Mouse (Mus musculus) testis, adult 2 months (tissue): ENCODE measurements around the gene Rab24. TPM values are rescaled to one million over a fixed set of nuclear protein-coding genes. Genes with fewer than 3 reads are reported as not detected.

Experiments used
- H3K27ac ChIP-seq: fragments of 200-500 bp; 2 replicates; pipeline ENCODE4 v1.5.1; 2012; ENCODE audit warnings: low read depth, low read length; ENCODE audit not compliant: control insufficient read depth, insufficient read depth
- H3K27me3 ChIP-seq: fragments of 200-500 bp; 2 replicates; pipeline ENCODE4 v1.6.1; 2012; ENCODE audit warnings: mild to moderate bottlenecking, low read length, moderate library complexity; ENCODE audit not compliant: control insufficient read depth, insufficient read depth
- H3K36me3 ChIP-seq: fragments of 200-500 bp; 2 replicates; pipeline ENCODE4 v1.6.1; 2012; ENCODE audit warnings: mild to moderate bottlenecking, low read length; ENCODE audit not compliant: control insufficient read depth, insufficient read depth
- H3K4me1 ChIP-seq: fragments of 200-500 bp; 2 replicates; pipeline ENCODE4 v1.6.1; 2012; ENCODE audit warnings: low read length; ENCODE audit not compliant: control insufficient read depth, insufficient read depth
- H3K4me3 ChIP-seq: fragments of 200-500 bp; 2 replicates; pipeline ENCODE4 v1.5.1; 2012; ENCODE audit warnings: low read depth, mild to moderate bottlenecking, low read length, moderate library complexity, mixed read lengths; ENCODE audit not compliant: control insufficient read depth
- CTCF ChIP-seq: fragments of 200-500 bp; IDR thresholded peaks from 2 replicates; pipeline ENCODE4 v1.5.1; 2012; ENCODE audit warnings: low read depth, mild to moderate bottlenecking, inconsistent platforms, low read length, moderate library complexity; ENCODE audit not compliant: control insufficient read depth, insufficient read depth, insufficient replicate concordance
- POLR2A ChIP-seq: fragments of 200-500 bp; IDR thresholded peaks from 2 replicates; pipeline ENCODE4 v1.6.1; 2012; ENCODE audit warnings: low read depth, mild to moderate bottlenecking, inconsistent platforms, low read length, moderate library complexity; ENCODE audit not compliant: control insufficient read depth
- polyA plus RNA-seq: library from polyadenylated mRNA; depleted of rRNA; stranded (reverse); fragments of >200 nt; gene quantifications from 2 replicates; pipeline ENCODE4 v1.2.3, GENCODE M21; 2012

The Rab24 gene
- polyA plus RNA-seq, 1 experiment: 37.0 TPM

DNA sequence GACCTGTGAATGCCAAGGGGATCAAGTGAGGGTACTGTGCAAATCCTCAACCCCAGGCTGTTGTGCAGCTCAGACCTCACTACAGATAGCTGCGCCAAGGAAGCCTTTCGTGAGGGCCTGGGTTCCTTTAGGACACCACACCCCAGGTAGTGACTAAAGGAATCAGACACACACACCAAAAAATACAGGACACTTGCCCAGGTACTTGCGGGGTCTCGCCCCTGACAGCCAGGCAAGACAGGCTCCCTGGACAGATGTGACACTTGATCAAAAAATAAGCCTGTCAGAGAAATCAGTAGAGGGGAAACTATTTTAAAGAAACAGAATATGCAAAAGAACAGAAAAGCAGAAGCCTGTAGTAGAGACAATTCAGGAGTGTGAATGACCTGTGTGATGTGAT is 6.9 kb upstream of the Rab24 start:
- H3K4me1 ChIP-seq: peaks cover 14% of the 10 kb centered on the region
- no peak overlapping the region for H3K4me3 ChIP-seq
- no peaks in the 10 kb centered on the region for H3K36me3 ChIP-seq
- H3K27me3 ChIP-seq: no peaks in the 10 kb centered on the region
- TF ChIP-seq CTCF (no peak), POLR2A (no peak)
- no peak overlapping the region for H3K27ac ChIP-seq

DNA sequence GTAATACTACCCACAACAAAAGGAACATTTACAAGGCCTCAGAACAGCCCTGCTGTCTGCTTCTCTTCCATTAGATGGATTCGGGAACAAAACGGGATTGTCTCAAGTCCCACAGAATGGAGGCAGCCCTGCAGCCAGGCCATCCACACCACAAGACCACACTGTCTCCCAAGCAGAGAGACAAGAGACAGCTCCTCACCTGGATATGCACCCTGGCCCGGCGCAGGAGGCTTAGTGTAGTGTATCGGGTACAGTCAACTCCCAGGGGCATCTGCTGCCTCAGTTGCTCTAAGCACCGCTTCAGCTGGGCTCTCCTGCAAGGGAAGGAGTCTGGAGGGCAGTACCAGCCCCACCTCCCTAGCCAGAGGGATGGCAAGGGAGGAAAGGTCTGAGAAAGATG is 6.4 kb upstream of the Rab24 start:
- no peaks in the 10 kb centered on the region for H3K36me3 ChIP-seq
- H3K27me3 ChIP-seq: no peaks in the 10 kb centered on the region
- TF ChIP-seq POLR2A (no peak), CTCF (no peak)
- no peak overlapping the region for H3K27ac ChIP-seq
- no peak overlapping the region for H3K4me3 ChIP-seq
- H3K4me1 ChIP-seq: peaks cover 14% of the 10 kb centered on the region

DNA sequence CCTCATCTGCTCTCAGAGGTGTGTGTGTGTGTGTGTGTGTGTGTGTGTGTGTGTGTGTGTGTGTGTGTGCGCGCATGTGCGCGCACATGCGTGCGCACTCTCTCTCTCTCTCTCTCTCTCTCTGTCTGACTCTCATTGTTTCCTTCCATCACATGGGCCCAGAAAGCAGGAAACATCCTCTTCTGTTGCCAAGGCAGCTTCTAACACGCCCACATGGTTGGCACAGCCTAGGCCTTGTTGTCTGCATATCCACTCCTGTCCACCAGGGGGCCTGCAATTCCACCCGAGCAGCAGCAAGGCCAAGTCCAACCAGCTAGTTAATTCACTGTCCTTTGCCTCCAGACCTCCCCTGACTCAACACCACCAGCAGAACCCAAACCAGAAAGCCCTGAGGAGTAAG is 5.9 kb upstream of the Rab24 start:
- no peaks in the 10 kb centered on the region for H3K36me3 ChIP-seq
- TF ChIP-seq POLR2A: no peak
- peak; percentile 92; the same call in 1 of the 2 replicates for TF ChIP-seq CTCF
- no peak overlapping the region for H3K27ac ChIP-seq
- no peak overlapping the region for H3K4me3 ChIP-seq
- H3K4me1 ChIP-seq: peaks cover 14% of the 10 kb centered on the region
- H3K27me3 ChIP-seq: no peaks in the 10 kb centered on the region

DNA sequence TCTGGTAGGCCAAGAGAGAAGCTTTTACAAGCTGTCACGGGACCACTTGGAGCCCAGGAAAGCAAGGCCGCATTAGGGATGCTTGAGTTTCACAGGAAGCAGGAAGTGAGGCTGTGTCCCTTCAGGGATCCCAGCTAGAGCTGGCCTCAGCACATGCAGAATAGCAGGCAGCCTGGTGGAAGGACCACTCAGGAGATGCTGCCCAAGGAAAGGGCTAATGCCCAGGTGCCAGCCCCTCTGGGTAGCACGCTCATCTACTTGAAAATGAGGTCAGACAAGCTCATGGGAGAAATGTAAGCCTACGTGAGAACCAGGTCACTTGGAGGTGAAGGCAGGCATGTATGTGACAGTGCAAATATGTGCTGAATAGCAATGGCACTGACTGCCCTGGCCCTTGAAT is 5.4 kb upstream of the Rab24 start:
- Histone ChIP-seq H3K27ac (no peak overlapping the region), H3K27me3 (no peaks in the 10 kb centered on the region), H3K4me1 (peaks cover 17% of the 10 kb centered on the region), H3K4me3 (no peak overlapping the region), H3K36me3 (no peaks in the 10 kb centered on the region)
- no peak for TF ChIP-seq CTCF
- TF ChIP-seq POLR2A: no peak

DNA sequence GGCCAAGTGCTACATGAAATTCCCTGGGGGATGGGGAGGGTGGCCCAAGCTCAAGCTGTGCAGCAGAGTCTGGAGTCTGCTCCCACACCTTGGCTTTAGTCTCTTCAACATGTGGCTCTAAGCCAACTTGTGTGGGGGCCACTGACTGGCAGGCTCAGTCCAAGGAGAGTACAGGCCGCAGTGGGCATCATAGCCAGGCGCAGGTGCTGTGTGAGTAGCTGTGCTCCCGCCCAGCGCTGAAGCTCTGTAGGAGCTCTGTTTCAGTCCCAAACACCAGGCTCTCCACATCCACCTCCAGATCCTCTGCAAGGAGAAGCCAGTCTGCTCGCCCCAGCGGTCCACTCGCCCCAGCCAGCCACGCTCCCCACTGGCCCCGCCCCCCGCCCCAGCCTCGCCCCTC is 3.9 kb upstream of the Rab24 start:
- TF ChIP-seq POLR2A (no peak), CTCF (no peak)
- H3K27me3 ChIP-seq: no peaks in the 10 kb centered on the region
- no peak overlapping the region for H3K4me3 ChIP-seq
- no peak overlapping the region for H3K27ac ChIP-seq
- H3K36me3 ChIP-seq: no peaks in the 10 kb centered on the region
- H3K4me1 ChIP-seq: peaks cover 21% of the 10 kb centered on the region

DNA sequence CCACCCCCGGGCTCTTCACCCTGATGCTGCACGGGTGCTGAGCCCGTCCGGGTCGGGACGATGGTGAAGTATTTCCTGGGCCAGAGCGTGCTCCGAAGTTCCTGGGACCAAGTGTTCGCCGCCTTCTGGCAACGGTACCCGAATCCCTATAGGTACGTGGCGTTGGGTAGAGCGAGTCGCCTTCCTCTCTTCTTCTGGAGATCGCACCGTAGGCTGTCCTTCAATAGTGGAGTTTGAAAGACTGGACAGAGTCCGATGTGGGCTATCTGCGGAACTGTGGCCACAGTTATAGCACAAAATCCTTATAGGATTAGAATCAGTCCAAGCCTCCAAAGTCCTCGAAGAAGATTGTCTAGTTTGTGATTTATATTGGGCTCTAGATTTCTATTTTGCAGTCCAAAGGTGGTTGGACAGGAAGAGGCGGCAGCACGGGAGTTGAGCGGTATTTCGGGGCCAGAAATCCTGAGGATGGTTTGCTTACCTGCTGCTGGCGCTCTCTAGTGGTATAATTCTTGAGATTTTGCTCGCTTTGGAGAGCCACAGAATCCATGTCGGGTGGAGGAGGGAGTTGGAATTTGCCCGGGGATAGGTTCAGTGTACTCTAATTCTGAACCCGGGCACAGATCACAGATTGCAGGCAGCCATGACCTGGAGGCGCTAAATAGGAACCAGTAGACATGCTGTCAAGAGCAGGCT is 532 bp upstream of the Rab24 start:
- TF ChIP-seq POLR2A (no peak), CTCF (no peak)
- peak overlapping the region; percentile 92 for H3K4me3 ChIP-seq
- H3K4me1 ChIP-seq: peaks cover 11% of the 10 kb centered on the region
- H3K27ac ChIP-seq: peak overlapping the region; percentile 74
- H3K36me3 ChIP-seq: no peaks in the 10 kb centered on the region
- H3K27me3 ChIP-seq: no peaks in the 10 kb centered on the region

DNA sequence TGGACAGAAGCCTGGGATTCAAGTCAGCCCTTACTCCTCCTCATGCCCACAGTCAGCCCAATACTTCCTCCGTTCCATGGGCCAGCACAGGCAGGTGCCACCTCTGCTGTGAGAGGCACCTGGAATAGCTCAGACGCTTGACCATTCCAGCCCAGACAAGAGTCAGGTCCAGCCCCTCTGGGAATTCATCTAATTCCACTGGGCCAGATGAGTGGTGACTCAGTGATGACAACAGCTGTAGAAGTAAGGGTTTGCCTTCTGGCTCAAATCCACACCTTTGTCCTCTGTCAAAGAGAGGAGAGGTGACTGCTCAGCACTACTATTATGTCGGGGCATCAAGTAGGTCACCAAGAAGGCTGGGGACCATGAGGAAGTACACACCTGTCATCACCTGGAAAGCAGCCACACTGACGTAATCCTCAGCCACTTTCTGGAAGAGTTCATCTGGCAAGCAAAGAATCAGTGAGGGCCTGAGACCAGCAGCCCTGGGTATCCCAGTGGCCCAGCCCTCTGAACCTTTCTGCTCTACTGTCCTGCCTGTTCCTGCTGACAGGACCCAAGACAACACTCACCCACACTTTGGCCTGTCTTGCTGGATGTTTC is 1.7 kb downstream of the Rab24 start, which contains the start of gene Prelid1:
Prelid1 (plus strand) TSS at position 570 of the 603 bp plus-strand sequence.
- Histone ChIP-seq H3K27ac (peak within 1 kb of the TSS; percentile 83), H3K27me3 (no peaks in the 10 kb centered on the region), H3K4me3 (peak within 1 kb of the TSS; percentile 92), H3K36me3 (no peaks in the 10 kb centered on the region; the same call in 1 of the 2 replicates), H3K4me1 (peaks cover 11% of the 10 kb centered on the region)
- no peak for TF ChIP-seq POLR2A

DNA sequence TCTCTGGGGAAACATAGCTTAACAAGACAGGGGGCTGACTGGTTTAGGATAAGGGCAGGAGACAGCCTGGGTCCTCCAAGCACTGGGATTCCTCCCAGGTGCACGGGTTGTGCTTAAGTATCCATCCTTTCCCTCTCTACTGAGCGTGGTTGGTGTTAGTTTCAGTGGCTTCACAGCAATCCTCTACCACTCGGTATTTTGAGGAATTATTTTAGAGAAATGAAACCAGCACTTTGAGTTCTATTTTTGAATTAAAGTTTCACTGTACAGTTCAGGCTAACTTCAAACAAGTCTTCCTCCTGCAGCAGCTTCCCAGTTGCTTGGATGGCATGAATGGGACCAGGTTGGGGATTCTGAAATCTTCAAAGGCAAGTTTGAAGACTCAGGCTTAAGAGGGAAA is 3.4 kb downstream of the Rab24 start:
- Histone ChIP-seq H3K27ac (no peak overlapping the region), H3K36me3 (peaks cover under 1% of the 10 kb centered on the region), H3K4me3 (no peak overlapping the region), H3K4me1 (peaks cover 11% of the 10 kb centered on the region), H3K27me3 (no peaks in the 10 kb centered on the region)
- TF ChIP-seq CTCF: no peak
- TF ChIP-seq POLR2A: no peak
